In the genomic region with DNA sequence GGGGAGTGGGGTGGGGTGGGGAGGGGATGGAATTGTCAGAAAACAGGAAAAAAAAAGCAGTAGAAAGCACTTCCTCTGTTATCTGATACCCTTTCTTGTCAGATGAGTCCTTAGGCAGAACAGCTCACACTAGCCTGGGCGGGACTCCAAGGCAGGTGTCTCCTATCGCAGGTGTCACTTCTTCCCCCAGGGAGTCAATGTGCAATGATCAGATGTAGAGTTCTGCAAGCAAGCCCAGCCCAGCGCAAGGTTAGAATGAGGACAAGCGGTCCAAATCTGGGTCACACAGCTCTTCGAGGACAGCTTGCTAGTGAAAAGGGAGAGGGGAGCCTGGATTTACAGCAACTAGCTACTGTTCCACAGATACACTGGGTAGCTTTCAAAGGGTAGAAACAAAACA, we compare ENCODE assay signal across 15 mouse cellular contexts. TPM values are rescaled to one million over a fixed set of nuclear protein-coding genes. Genes with fewer than 3 reads are reported as not detected.
DNase-seq lines count a peak whose midpoint lies in the region; ATAC-seq lines count a peak whose summit lies in the region.
"Had no signal": no experiment of that assay in that cellular context is flagged by ENCODE, and none has a peak within 500 bp of the region (broad histone marks: within the 10 kb centered on the region; RNA-seq: fewer than 3 reads in every experiment).

No protein-coding gene starts in this region.

- H3K27ac ChIP-seq in embryonic facial prominence, embryonic 11.5 days (replicated peaks; ENCODE audit: low read depth, low read length) = no peak overlapping the region
- no peak overlapping the region for H3K27ac ChIP-seq in embryonic facial prominence, embryonic 10.5 days (replicated peaks)
- H3K27ac ChIP-seq: forebrain, embryonic 13.5 days; gastrocnemius, adult 2 months; limb, embryonic 13.5 days; lung, embryonic 15.5 days had no signal

- H3K4me3 ChIP-seq in embryonic facial prominence, embryonic 11.5 days (ENCODE audit: low read depth, low read length) = no peak overlapping the region
- H3K4me3 ChIP-seq in embryonic facial prominence, embryonic 10.5 days = no peak overlapping the region
- H3K4me3 ChIP-seq: forebrain, embryonic 13.5 days; gastrocnemius, adult 2 months; limb, embryonic 13.5 days; lung, embryonic 15.5 days had no signal

- H3K9me3 ChIP-seq in embryonic facial prominence, embryonic 11.5 days (replicated peaks; ENCODE audit: control insufficient read depth, low read length) = no peaks in the 10 kb centered on the region
- no peaks in the 10 kb centered on the region for H3K9me3 ChIP-seq in embryonic facial prominence, embryonic 10.5 days
- H3K9me3 ChIP-seq: forebrain, embryonic 13.5 days; limb, embryonic 13.5 days; lung, embryonic 15.5 days had no signal

- H3K36me3 ChIP-seq in embryonic facial prominence, embryonic 11.5 days (replicated peaks; ENCODE audit: control insufficient read depth, insufficient read depth, low read depth, low read length) = no peaks in the 10 kb centered on the region
- H3K36me3 ChIP-seq in embryonic facial prominence, embryonic 10.5 days (replicated peaks) = no peaks in the 10 kb centered on the region
- H3K36me3 ChIP-seq: limb, embryonic 13.5 days; lung, embryonic 15.5 days had no signal

- WGBS in embryonic facial prominence, embryonic 11.5 days = 72% methylated on average over 5 of the region's 5 CpGs
- WGBS in embryonic facial prominence, embryonic 10.5 days = 66% methylated on average over 5 of the region's 5 CpGs

- no peaks in the 10 kb centered on the region for H3K27me3 ChIP-seq in embryonic facial prominence, embryonic 11.5 days (ENCODE audit: control insufficient read depth, insufficient read depth, low read length)
- H3K27me3 ChIP-seq in embryonic facial prominence, embryonic 10.5 days (replicated peaks; ENCODE audit: low read depth, poor library complexity, severe bottlenecking) = no peaks in the 10 kb centered on the region
- H3K27me3 ChIP-seq: forebrain, embryonic 13.5 days; limb, embryonic 13.5 days; lung, embryonic 15.5 days; Patski had no signal

- H3K4me2 ChIP-seq in embryonic facial prominence, embryonic 11.5 days (ENCODE audit: low read depth, low read length) = no peak overlapping the region
- H3K4me2 ChIP-seq: forebrain, embryonic 13.5 days; limb, embryonic 13.5 days; lung, embryonic 15.5 days had no signal

- peak; percentile 13 for DNase-seq in embryonic facial prominence, embryonic 11.5 days (ENCODE audit: low spot score)
- DNase-seq in embryonic facial prominence, embryonic 10.5 days (ENCODE audit: low spot score) = no peak
- peak; percentile 36 for DNase-seq in retina, postnatal 1 day
- DNase-seq in retina, embryonic 14.5 days (ENCODE audit: low spot score) = no peak
- DNase-seq in cerebellum, postnatal 25 days = peak; percentile 9 to 34
- DNase-seq in thymus, postnatal 25 days = peak; percentile 21
- no peak for DNase-seq in spleen, adult 18-20 months
- no peak for DNase-seq in layer of hippocampus, postnatal 10 days (ENCODE audit: low spot score in 2 of 2)
- DNase-seq: gastrocnemius, adult 2 months; kidney, adult 8-10 months had no signal

- H3K9ac ChIP-seq in embryonic facial prominence, embryonic 11.5 days (replicated peaks; ENCODE audit: low read length) = no peak overlapping the region
- H3K9ac ChIP-seq: forebrain, embryonic 13.5 days; limb, embryonic 13.5 days; lung, embryonic 15.5 days had no signal

- no peaks in the 10 kb centered on the region for H3K4me1 ChIP-seq in embryonic facial prominence, embryonic 11.5 days (ENCODE audit: control insufficient read depth, insufficient read depth, low read length)
- H3K4me1 ChIP-seq in embryonic facial prominence, embryonic 10.5 days = no peaks in the 10 kb centered on the region
- H3K4me1 ChIP-seq: forebrain, embryonic 13.5 days; limb, embryonic 13.5 days had no signal

- no peak for ATAC-seq in embryonic facial prominence, embryonic 11.5 days (replicated peaks; ENCODE audit: insufficient number of reproducible peaks, low FRiP score, low TSS enrichment, low read depth)
- ATAC-seq: forebrain, embryonic 13.5 days; hindbrain, embryonic 16.5 days; Patski had no signal

RNA-seq across cellular contexts. Expression of gene Fam241a, which starts 26.0 kb away (rescaled TPM):
- 4.9 and 5.1 TPM in 2 replicates for polyA plus RNA-seq in embryonic facial prominence, embryonic 11.5 days (2014; fragmentation: Nextera tagmentation; extraction: Ambion mirVana)
- 2.7 and 3.9 TPM in 2 replicates for polyA plus RNA-seq in embryonic facial prominence, embryonic 10.5 days (2016; fragmentation: Nextera tagmentation; extraction: Ambion mirVana)
- total RNA-seq in layer of hippocampus, postnatal 10 days (2021) = 1 to 10 TPM; 5.8 to 6.4 TPM

Comparison
In these comparisons a context has a peak if more than half of its experiments do, and no peak if none do; other contexts are left out.
1. DNase-seq: peak in embryonic facial prominence, embryonic 11.5 days (single experiment), retina, postnatal 1 day (single experiment), cerebellum, postnatal 25 days (2 of 2) and thymus, postnatal 25 days (single experiment); none in embryonic facial prominence, embryonic 10.5 days (single experiment), retina, embryonic 14.5 days (single experiment), spleen, adult 18-20 months (0 of 2) and layer of hippocampus, postnatal 10 days (0 of 2).